ENCODE assay signal across 20 mouse cellular contexts in genomic region chr3:129822206-129822775, GRCm38 (mm10). TPM values are rescaled to one million over a fixed set of nuclear protein-coding genes. Genes with fewer than 3 reads are reported as not detected.
DNase-seq lines count a peak whose midpoint lies in the region; ATAC-seq lines count a peak whose summit lies in the region.
"Had no signal": no experiment of that assay in that cellular context is flagged by ENCODE, and none has a peak within 500 bp of the region (broad histone marks: within the 10 kb centered on the region; RNA-seq: fewer than 3 reads in every experiment).

Rrh (minus strand) TSS chr3:129822587.

- peaks cover 3% of the 10 kb centered on the region; the same call in 1 of the 2 replicates for H3K36me3 ChIP-seq in forebrain, embryonic 11.5 days (ENCODE audit: control insufficient read depth, insufficient read depth, low read length)
- H3K36me3 ChIP-seq in forebrain, embryonic 13.5 days (ENCODE audit: poor library complexity, severe bottlenecking): peaks cover 40% of the 10 kb centered on the region

- H3K4me1 ChIP-seq in forebrain, embryonic 11.5 days (replicated peaks; ENCODE audit: control insufficient read depth, insufficient read depth, low read length): peaks cover 2% of the 10 kb centered on the region; the same call in 1 of the 2 replicates
- H3K4me1 ChIP-seq in forebrain, embryonic 13.5 days: no peaks in the 10 kb centered on the region; the same call in 1 of the 2 replicates
- H3K4me1 ChIP-seq: embryonic facial prominence, embryonic 13.5 days; embryonic facial prominence, embryonic 15.5 days had no signal

- H3K4me2 ChIP-seq in forebrain, embryonic 11.5 days (ENCODE audit: low read depth, low read length, severe bottlenecking): 0 out of 2 replicates have a peak within 1 kb of the TSS, but pooled peaks have one; percentile 15
- H3K4me2 ChIP-seq in forebrain, embryonic 13.5 days: no peak within 1 kb of the TSS
- H3K4me2 ChIP-seq: embryonic facial prominence, embryonic 13.5 days; embryonic facial prominence, embryonic 15.5 days had no signal

- 40% methylated on average over 11 of the region's 11 CpGs for WGBS in forebrain, embryonic 11.5 days
- 28% methylated on average over 11 of the region's 11 CpGs for WGBS in forebrain, embryonic 13.5 days

- no peaks in the 10 kb centered on the region for H3K9me3 ChIP-seq in forebrain, embryonic 11.5 days (ENCODE audit: control insufficient read depth, low read length)
- no peaks in the 10 kb centered on the region for H3K9me3 ChIP-seq in forebrain, embryonic 13.5 days (replicated peaks)
- H3K9me3 ChIP-seq: embryonic facial prominence, embryonic 13.5 days; embryonic facial prominence, embryonic 15.5 days; forebrain, embryonic 10.5 days; G1E had no signal

- DNase-seq in forebrain, embryonic 11.5 days (ENCODE audit: low spot score): no peak
- peak; percentile 83 for DNase-seq in Muller cell, postnatal 12 days (ENCODE audit: inconsistent ontology term)
- peak; percentile 81 for DNase-seq in retina, postnatal 1 day
- no peak for DNase-seq in heart, adult 8-10 months (ENCODE audit: low spot score)
- DNase-seq: B cell, adult 2 months; cerebellum, adult 11 months; cerebellum, adult 18-20 months; cerebellum, adult 8-10 months; cerebellum, adult 9-11 months; cerebellum, postnatal 14 days; cerebellum, postnatal 36 days; embryo, embryonic 11 days had no signal

- ATAC-seq in forebrain, embryonic 11.5 days (replicated peaks; ENCODE audit: low FRiP score): peak; percentile 35
- ATAC-seq in forebrain, embryonic 13.5 days: no peak

- H3K27me3 ChIP-seq in forebrain, embryonic 11.5 days (ENCODE audit: control insufficient read depth, insufficient read depth, low read length): no peaks in the 10 kb centered on the region
- H3K27me3 ChIP-seq in forebrain, embryonic 13.5 days: no peaks in the 10 kb centered on the region
- H3K27me3 ChIP-seq: CH12.LX; embryonic facial prominence, embryonic 13.5 days; embryonic facial prominence, embryonic 15.5 days had no signal

- H3K27ac ChIP-seq in forebrain, embryonic 11.5 days (ENCODE audit: low read depth, low read length): no peak within 1 kb of the TSS
- no peak within 1 kb of the TSS for H3K27ac ChIP-seq in forebrain, embryonic 13.5 days
- H3K27ac ChIP-seq: embryonic facial prominence, embryonic 13.5 days; embryonic facial prominence, embryonic 15.5 days; forebrain, embryonic 10.5 days had no signal

- H3K9ac ChIP-seq in forebrain, embryonic 11.5 days (ENCODE audit: low read length): no peak within 1 kb of the TSS
- no peak within 1 kb of the TSS for H3K9ac ChIP-seq in forebrain, embryonic 13.5 days
- H3K9ac ChIP-seq: embryonic facial prominence, embryonic 13.5 days; embryonic facial prominence, embryonic 15.5 days had no signal

- no peak within 1 kb of the TSS for H3K4me3 ChIP-seq in forebrain, embryonic 11.5 days (ENCODE audit: low read depth, low read length)
- H3K4me3 ChIP-seq in forebrain, embryonic 13.5 days: no peak within 1 kb of the TSS
- H3K4me3 ChIP-seq: embryonic facial prominence, embryonic 13.5 days; embryonic facial prominence, embryonic 15.5 days; erythroblast, embryonic 14.5 days; forebrain, embryonic 10.5 days had no signal

RNA-seq across cellular contexts. Expression of gene Rrh, which starts in this region (rescaled TPM):
- not detected in 2 replicates for polyA plus RNA-seq in forebrain, embryonic 11.5 days (2014; fragmentation: Nextera tagmentation; extraction: Ambion mirVana)
- 0.34 and 0.46 TPM in 2 replicates for polyA plus RNA-seq in forebrain, embryonic 13.5 days (2015; fragmentation: Nextera tagmentation; extraction: Ambion mirVana)
- under 1 TPM in 1 of 4 experiments, not detected in 3; 0.25 TPM for total RNA-seq in heart, adult 8-10 months (2022)
- polyA plus RNA-seq: adrenal gland, adult 2 months; erythroblast, embryonic 14.5 days; G1E had no signal

Comparison
In these comparisons a context has a peak if more than half of its experiments do, and no peak if none do; other contexts are left out.
1. Peak in ATAC-seq and H3K4me2 ChIP-seq in forebrain, embryonic 11.5 days; RNA of the gene not detected or under 1 TPM.
2. DNase-seq: peak in Muller cell, postnatal 12 days (single experiment) and retina, postnatal 1 day (single experiment); none in forebrain, embryonic 11.5 days (single experiment) and heart, adult 8-10 months (single experiment).